Mouse (Mus musculus) midbrain, embryonic 14.5 days (tissue): ENCODE results near the gene Tnfsf12. TPM values are rescaled to one million over a fixed set of nuclear protein-coding genes. Genes with fewer than 3 reads are reported as not detected.
"Not testable (repeated sequence)": the region's sequence is repeated elsewhere in the genome, so short reads cannot be mapped to it uniquely, and the experiment has no call there.

Experiments
- ATAC-seq: fragments of 200-750 bp; cut with Nextera tagmentation; 2 replicates; pipeline ENCODE4 v1.8.0; 2017; ENCODE audit warnings: moderate number of reproducible peaks, moderate library complexity; ENCODE audit not compliant: low FRiP score, low TSS enrichment
- DNase-seq: peaks from one replicate; pipeline ENCODE4 v3.0.0-alpha.2; 2015
- H3K27ac ChIP-seq: fragments of 300-500 bp; sonication (generic); replicated peaks from 2 replicates; pipeline ENCODE4 v1.5.1; 2014; ENCODE audit warnings: mild to moderate bottlenecking, low read depth, low read length, moderate library complexity
- H3K27me3 ChIP-seq: fragments of 300-500 bp; sonication (generic); 2 replicates; pipeline ENCODE4 v1.6.1; 2014; ENCODE audit warnings: low read length, control low read depth, mixed read lengths; ENCODE audit not compliant: control insufficient read depth, insufficient read depth
- H3K36me3 ChIP-seq: fragments of 300-500 bp; sonication (generic); 2 replicates; pipeline ENCODE4 v1.6.1; 2014; ENCODE audit warnings: low read length, control low read depth; ENCODE audit not compliant: control insufficient read depth, insufficient read depth
- H3K4me1 ChIP-seq: fragments of 300-500 bp; sonication (generic); 2 replicates; pipeline ENCODE4 v1.6.1; 2014; ENCODE audit warnings: mild to moderate bottlenecking, antibody characterized with exemption, low read length, control low read depth; ENCODE audit not compliant: control insufficient read depth, insufficient read depth
- H3K4me2 ChIP-seq: fragments of 300-500 bp; sonication (generic); 2 replicates; pipeline ENCODE4 v1.6.1; 2014; ENCODE audit warnings: mild to moderate bottlenecking, low read length, moderate library complexity
- H3K4me3 ChIP-seq: fragments of 300-500 bp; sonication (generic); replicated peaks from 2 replicates; pipeline ENCODE4 v1.5.1; 2014; ENCODE audit warnings: low read depth, low read length
- H3K9ac ChIP-seq: fragments of 300-500 bp; sonication (generic); replicated peaks from 2 replicates; pipeline ENCODE4 v1.6.1; 2014; ENCODE audit warnings: mild to moderate bottlenecking, low read length, moderate library complexity
- H3K9me3 ChIP-seq: fragments of 300-500 bp; sonication (generic); 2 replicates; pipeline ENCODE4 v1.6.1; 2016; ENCODE audit warnings: low read length, control low read depth, mixed read lengths; ENCODE audit not compliant: control insufficient read depth
- whole genome bisulfite sequencing: fragments of 180-500 bp; shearing (Covaris S2); extraction: QIAGEN DNeasy Blood & Tissue Kit; methylation state at CpG from one replicate; pipeline ENCODE4 v1.1.7; 2014; 5-methylcytosine and 5-hydroxymethylcytosine counted together
- polyA plus RNA-seq: library from polyadenylated mRNA; unstranded; fragments of >200 nt; fragmentation: Nextera tagmentation; extraction: Ambion mirVana; gene quantifications from 2 replicates; pipeline ENCODE4 v1.2.1, GENCODE M21; 2014

The Tnfsf12 gene
- 1.6 and 3.0 TPM in 2 replicates for polyA plus RNA-seq

DNA sequence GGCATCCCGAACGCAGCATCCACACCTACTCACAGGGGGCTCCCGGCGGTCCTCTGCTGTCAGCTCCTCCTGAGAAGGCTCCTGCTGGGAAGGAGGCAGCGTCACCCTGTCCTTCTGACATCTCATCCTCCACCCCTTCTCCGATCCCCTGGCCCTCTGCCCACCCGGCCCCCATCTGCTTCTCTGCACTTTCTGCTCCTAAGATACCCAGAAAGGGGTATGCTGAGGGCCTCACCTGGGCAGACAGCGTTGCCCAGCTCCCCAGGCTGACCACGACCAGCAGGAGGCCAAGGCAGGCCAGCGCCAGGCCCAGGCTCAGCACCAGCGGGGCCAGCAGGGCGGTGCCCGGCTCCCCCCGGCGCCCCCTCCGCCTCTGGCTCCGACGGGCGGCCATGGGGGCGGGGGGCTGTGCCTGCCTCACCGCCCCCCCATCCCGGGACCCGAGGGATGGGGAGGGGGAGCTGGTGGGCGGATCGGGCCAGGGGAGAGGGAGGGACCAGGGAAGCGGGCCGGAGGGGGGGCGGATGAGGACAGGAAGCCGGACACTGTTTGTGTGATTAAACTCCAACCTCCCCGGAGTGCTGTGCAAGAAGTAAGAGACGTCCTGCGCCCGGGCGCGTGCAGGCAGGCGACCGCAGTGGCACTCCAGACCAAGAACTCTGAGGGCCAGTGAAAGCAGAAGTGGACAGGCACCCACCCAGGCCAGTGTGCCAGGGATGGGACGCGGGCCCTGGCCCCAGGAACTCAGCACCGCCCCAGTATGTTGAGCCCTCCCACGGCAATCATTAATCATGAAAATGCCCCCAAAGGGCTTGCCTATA is at the start of gene Tnfsf12, which contains the start of gene Tnfsfm13:
Gene Tnfsf12, minus strand, starts transcription at position 489 of the 821 bp plus-strand sequence.
Gene Tnfsfm13, minus strand, starts transcription at position 738 of the 821 bp plus-strand sequence.
- WGBS: 2% methylated on average over 41 of the region's 41 CpGs
- Histone ChIP-seq H3K4me1 (peaks cover 8% of the 10 kb centered on the region), H3K9me3 (no peaks in the 10 kb centered on the region; the same call in 1 of the 2 replicates), H3K27ac (no peak within 1 kb of the TSS; the same call in 1 of the 2 replicates), H3K4me3 (peak within 1 kb of the TSS; percentile 41), H3K9ac (peak within 1 kb of the TSS; percentile 69), H3K36me3 (no peaks in the 10 kb centered on the region), H3K27me3 (no peaks in the 10 kb centered on the region), H3K4me2 (peak within 1 kb of the TSS; percentile 84)
- DNase-seq: peak; percentile 43
- ATAC-seq: no peak

DNA sequence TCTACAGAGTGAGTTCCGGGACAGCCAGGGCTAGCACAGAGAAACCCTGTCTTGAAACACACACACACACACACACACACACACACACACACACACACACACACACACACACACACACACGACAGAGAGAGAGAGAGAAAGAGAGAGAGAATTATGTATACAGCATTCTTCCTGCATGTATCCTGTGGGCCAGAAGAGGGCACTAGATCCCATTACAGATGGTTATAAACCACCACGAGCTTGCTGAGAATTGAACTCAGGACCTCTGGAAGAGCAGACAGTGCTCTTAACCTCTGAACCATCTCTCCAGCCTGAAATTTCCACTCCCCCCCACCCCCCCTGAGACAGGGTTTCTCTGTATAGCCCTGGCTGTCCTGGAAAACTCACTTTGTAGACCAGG is 35.8 kb upstream of the Tnfsf12 start:
- H3K36me3 ChIP-seq: peaks cover 34% of the 10 kb centered on the region
- H3K4me1 ChIP-seq, DNase-seq, H3K27me3 ChIP-seq, H3K27ac ChIP-seq, ATAC-seq, H3K4me2 ChIP-seq, H3K4me3 ChIP-seq, H3K9me3 ChIP-seq, H3K9ac ChIP-seq: not testable (repeated sequence)
- 71% methylated on average over 3 of the region's 3 CpGs for WGBS

DNA sequence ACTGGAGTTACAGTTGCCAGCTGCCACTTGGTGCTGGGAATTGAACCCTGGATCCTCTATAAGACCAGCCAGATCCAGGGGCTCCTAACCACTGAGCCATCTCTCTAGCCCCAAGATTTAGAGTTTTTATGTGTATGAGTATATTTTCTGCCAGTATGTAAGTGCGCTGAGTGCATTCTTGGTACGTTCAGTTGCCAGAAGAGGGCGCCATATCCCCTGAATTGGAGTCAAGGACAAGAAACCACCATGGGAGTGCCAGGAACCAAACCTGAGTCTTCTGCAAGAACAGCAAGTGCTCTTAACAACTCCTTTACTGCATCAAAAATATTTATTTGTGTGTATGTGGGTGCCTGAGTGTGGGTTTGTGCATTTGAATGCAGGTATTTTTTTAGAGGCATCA is 33.4 kb upstream of the Tnfsf12 start:
- no peak for ATAC-seq
- Histone ChIP-seq H3K9me3 (no peaks in the 10 kb centered on the region), H3K4me1 (no peaks in the 10 kb centered on the region), H3K36me3 (peaks cover 11% of the 10 kb centered on the region), H3K9ac (no peak overlapping the region), H3K27me3 (no peaks in the 10 kb centered on the region), H3K4me2 (no peak overlapping the region), H3K27ac (no peak overlapping the region), H3K4me3 (no peak overlapping the region)
- WGBS: 16% methylated on average over 3 of the region's 3 CpGs
- peak; percentile 61 for DNase-seq

DNA sequence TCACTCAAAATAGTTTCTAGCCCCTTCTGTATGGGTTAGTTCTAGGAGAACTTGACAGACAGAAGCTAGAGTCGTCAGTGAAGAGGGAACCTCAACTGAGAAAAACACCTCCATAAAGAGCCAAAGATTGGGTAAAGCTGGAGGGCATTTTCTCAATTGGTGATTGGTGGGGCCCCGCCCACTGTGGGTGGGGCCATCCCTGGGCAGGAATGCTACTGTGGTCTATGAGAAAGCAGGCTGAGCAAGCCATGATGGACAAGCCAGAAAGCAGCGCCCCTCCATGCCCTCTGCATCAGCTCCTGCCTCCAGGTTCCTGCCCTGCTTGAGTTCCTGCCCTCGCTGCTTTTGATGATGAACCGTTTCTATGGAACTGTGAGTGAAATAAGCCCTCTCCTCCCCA is 30.3 kb upstream of the Tnfsf12 start:
- ATAC-seq (no peak), DNase-seq (no peak)
- Histone ChIP-seq H3K36me3 (no peaks in the 10 kb centered on the region), H3K4me3 (no peak overlapping the region), H3K4me2 (no peak overlapping the region), H3K27me3 (no peaks in the 10 kb centered on the region), H3K27ac (no peak overlapping the region), H3K9me3 (no peaks in the 10 kb centered on the region), H3K9ac (no peak overlapping the region), H3K4me1 (no peaks in the 10 kb centered on the region)
- 36% methylated on average over 5 of the region's 5 CpGs for WGBS

DNA sequence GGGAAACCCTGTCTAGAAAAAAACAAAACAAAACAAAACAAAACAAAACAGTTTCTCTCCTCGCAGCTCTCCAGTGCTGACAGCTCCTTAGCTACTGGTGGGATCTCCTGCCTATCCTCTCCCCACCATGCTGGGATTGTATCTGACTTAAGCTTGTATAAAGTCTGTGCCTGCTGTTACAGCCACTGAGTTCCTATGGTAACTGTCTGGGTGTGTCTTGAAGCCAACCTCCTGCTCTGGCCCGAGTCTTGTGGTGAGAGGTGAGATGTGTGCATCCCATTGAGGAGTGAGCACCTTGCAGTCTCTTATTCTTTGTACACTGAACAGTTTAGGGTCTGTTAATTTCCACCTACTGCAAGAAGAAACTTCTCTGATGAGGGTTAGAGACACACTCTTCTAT is 27.4 kb upstream of the Tnfsf12 start:
- H3K9me3 ChIP-seq: no peaks in the 10 kb centered on the region
- no peaks in the 10 kb centered on the region for H3K27me3 ChIP-seq
- H3K4me2 ChIP-seq: no peak overlapping the region
- H3K9ac ChIP-seq: no peak overlapping the region
- DNase-seq (no peak), ATAC-seq (no peak)
- H3K36me3 ChIP-seq: no peaks in the 10 kb centered on the region
- no peaks in the 10 kb centered on the region for H3K4me1 ChIP-seq
- WGBS: 51% methylated on average over 2 of the region's 2 CpGs
- H3K4me3 ChIP-seq: no peak overlapping the region
- H3K27ac ChIP-seq: no peak overlapping the region

DNA sequence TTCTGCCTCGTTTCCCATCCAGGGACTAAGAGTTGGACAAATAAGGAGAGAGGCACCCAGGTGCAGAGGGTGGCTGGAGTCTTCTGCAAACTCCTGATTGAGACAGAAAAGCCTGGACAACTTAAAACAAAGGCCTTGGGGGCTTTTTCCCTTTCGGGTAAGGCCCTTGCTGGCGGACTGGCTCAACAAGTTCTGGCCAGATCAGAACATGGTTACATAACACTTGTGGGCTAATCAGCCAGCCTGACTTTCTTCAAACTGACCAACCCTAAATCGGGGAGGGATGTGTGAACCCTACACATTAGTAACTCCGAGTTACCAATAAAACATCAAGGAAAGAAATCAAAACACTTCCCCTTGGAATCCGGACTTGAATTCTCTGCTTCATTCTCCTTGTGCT is 25.2 kb upstream of the Tnfsf12 start:
- no peaks in the 10 kb centered on the region for H3K27me3 ChIP-seq
- H3K4me3 ChIP-seq: no peak overlapping the region
- no peak overlapping the region for H3K4me2 ChIP-seq
- no peaks in the 10 kb centered on the region for H3K4me1 ChIP-seq
- WGBS: 84% methylated on average over 6 of the region's 6 CpGs
- H3K9me3 ChIP-seq: no peaks in the 10 kb centered on the region
- ATAC-seq (no peak), DNase-seq (no peak)
- no peak overlapping the region for H3K9ac ChIP-seq
- H3K36me3 ChIP-seq: no peaks in the 10 kb centered on the region
- H3K27ac ChIP-seq: no peak overlapping the region

DNA sequence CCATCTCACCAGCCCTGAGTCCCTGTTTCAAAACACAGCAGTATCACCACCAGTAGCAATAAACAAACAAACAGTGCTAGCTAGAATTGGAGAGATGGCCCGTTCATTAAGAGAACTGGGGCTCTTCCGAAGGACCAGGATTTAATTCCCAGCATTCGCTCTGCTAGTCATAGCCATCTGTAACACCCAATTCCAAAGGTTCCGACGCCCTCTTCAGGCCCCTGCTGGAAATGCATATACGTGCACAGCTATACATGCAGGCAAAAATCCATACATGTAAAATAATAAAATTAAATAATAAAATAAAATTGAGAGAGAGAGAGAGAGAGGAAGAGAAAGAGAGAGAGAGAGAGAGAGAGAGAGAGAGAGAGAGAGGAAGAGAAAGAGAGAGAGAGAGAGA is 23.8 kb upstream of the Tnfsf12 start:
- H3K9me3 ChIP-seq: no peaks in the 10 kb centered on the region
- H3K9ac ChIP-seq: no peak overlapping the region
- WGBS: 73% methylated on average over 6 of the region's 6 CpGs
- no peak overlapping the region for H3K4me2 ChIP-seq
- ATAC-seq (no peak), DNase-seq (no peak)
- H3K36me3 ChIP-seq: no peaks in the 10 kb centered on the region
- no peaks in the 10 kb centered on the region for H3K27me3 ChIP-seq
- H3K4me3 ChIP-seq: no peak overlapping the region
- no peak overlapping the region for H3K27ac ChIP-seq
- H3K4me1 ChIP-seq: no peaks in the 10 kb centered on the region

DNA sequence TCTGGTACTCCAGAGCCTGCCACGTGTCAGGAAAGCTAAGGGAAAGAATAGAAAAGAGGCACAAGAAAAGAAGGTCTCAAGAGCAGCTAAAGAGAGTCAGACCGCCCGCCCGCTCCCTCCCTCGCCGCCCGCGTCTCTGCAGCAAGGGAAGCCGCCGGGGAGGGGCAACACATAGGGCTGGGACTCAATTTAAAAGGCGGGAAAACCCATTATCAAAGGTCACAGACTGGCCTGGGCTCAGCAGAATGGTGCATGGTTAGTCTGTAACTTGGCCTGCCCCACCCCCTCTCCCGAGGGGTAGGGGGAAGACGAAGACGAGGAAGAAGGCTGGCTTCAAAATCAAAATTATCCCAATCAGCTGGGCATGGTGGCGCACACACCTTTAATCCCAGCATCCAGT is 23.0 kb upstream of the Tnfsf12 start:
- Histone ChIP-seq H3K4me3 (no peak overlapping the region), H3K9me3 (no peaks in the 10 kb centered on the region), H3K9ac (no peak overlapping the region), H3K4me1 (no peaks in the 10 kb centered on the region), H3K36me3 (no peaks in the 10 kb centered on the region), H3K27ac (no peak overlapping the region), H3K27me3 (no peaks in the 10 kb centered on the region), H3K4me2 (no peak overlapping the region)
- 34% methylated on average over 15 of the region's 15 CpGs for WGBS
- DNase-seq (no peak), ATAC-seq (no peak)

DNA sequence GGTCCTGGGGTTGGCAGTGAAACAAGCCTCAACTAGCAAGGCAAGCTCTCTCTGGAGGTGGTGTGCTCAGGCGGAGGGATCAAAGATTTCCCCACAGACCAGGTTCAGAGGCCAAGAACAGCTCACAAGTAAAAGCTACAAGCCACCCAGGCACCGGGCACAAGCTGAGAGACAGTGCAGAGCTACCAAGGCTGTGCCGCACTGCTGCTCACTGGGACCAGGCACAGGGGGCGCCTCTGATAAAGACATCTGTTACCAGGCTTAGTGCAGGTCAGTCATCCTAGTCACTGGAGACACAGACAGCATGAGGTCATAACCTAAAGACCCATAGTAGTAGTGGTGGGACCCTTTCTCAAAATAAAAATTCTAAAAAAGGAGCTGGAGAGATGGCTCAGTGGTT is 21.3 kb upstream of the Tnfsf12 start:
- WGBS: 60% methylated on average over 4 of the region's 4 CpGs
- Histone ChIP-seq H3K4me2 (no peak overlapping the region), H3K36me3 (no peaks in the 10 kb centered on the region), H3K9me3 (no peaks in the 10 kb centered on the region), H3K9ac (no peak overlapping the region), H3K27ac (no peak overlapping the region), H3K4me1 (no peaks in the 10 kb centered on the region), H3K4me3 (no peak overlapping the region), H3K27me3 (no peaks in the 10 kb centered on the region)
- DNase-seq: no peak
- no peak for ATAC-seq
